Comparison of ENCODE assay signal across 8 mouse cellular contexts in genomic region chr6:35379890-35380289, GRCm38 (mm10). TPM values are rescaled to one million over a fixed set of nuclear protein-coding genes. Genes with fewer than 3 reads are reported as not detected.
DNase-seq lines count a peak whose midpoint lies in the region; ATAC-seq and TF ChIP-seq lines count a peak whose summit lies in the region.

No protein-coding gene starts in this region.

- WGBS in cerebellum, adult 2 months = 12% methylated on average over 8 of the region's 8 CpGs
- WGBS in forebrain, postnatal 0 days = 13% methylated on average over 8 of the region's 8 CpGs
- WGBS in lung, adult 2 months = 10% methylated on average over 8 of the region's 8 CpGs

- H3K9me3 ChIP-seq in forebrain, postnatal 0 days (ENCODE audit: low read length) = no peaks in the 10 kb centered on the region

- H3K4me2 ChIP-seq in forebrain, postnatal 0 days (ENCODE audit: low read depth) = no peak overlapping the region

- no peak overlapping the region for H3K27ac ChIP-seq in cerebellum, adult 2 months (ENCODE audit: insufficient read depth, low read length)
- no peak overlapping the region; the same call in 1 of the 2 replicates for H3K27ac ChIP-seq in forebrain, postnatal 0 days (ENCODE audit: low read depth, low read length)
- H3K27ac ChIP-seq in layer of hippocampus, adult 2 months = no peak overlapping the region

- H3K9ac ChIP-seq in forebrain, postnatal 0 days = no peak overlapping the region

- no peak overlapping the region for H3K4me3 ChIP-seq in cerebellum, adult 2 months (replicated peaks; ENCODE audit: insufficient read depth, low read depth, low read length)
- H3K4me3 ChIP-seq in forebrain, postnatal 0 days (ENCODE audit: low read depth, low read length) = no peak overlapping the region
- H3K4me3 ChIP-seq in layer of hippocampus, adult 2 months = 0 out of 2 replicates have a peak overlapping the region, but pooled peaks have one; percentile 4
- H3K4me3 ChIP-seq in lung, adult 2 months (replicated peaks; ENCODE audit: extremely low read depth, low read depth, low read length) = no peak overlapping the region

- no peaks in the 10 kb centered on the region for H3K27me3 ChIP-seq in cerebellum, adult 2 months (ENCODE audit: control insufficient read depth, insufficient read depth, low read length)
- H3K27me3 ChIP-seq in forebrain, postnatal 0 days (ENCODE audit: insufficient read depth, low read length) = no peaks in the 10 kb centered on the region

- peak; percentile 88 for TF ChIP-seq CTCF in cerebellum, adult 2 months (IDR thresholded peaks at IDR 0.05; ENCODE audit: borderline replicate concordance, insufficient read depth, low read depth, low read length)
- TF ChIP-seq CTCF in forebrain, postnatal 0 days (IDR thresholded peaks at IDR 0.05; ENCODE audit: low read depth) = peak; percentile 82
- TF ChIP-seq CTCF in layer of hippocampus, adult 2 months (conservative IDR thresholded peaks at IDR 0.05) = peak; percentile 94
- TF ChIP-seq CTCF in lung, adult 2 months (IDR thresholded peaks at IDR 0.05; ENCODE audit: insufficient read depth, low read length) = peak; percentile 90

- no peaks in the 10 kb centered on the region for H3K4me1 ChIP-seq in cerebellum, adult 2 months (ENCODE audit: control insufficient read depth, insufficient read depth, low read length)
- H3K4me1 ChIP-seq in forebrain, postnatal 0 days (ENCODE audit: insufficient read depth) = no peaks in the 10 kb centered on the region
- no peaks in the 10 kb centered on the region; the same call in 1 of the 2 replicates for H3K4me1 ChIP-seq in lung, adult 2 months (ENCODE audit: control insufficient read depth, insufficient read depth, low read length)

- no peaks in the 10 kb centered on the region for H3K36me3 ChIP-seq in forebrain, postnatal 0 days (ENCODE audit: insufficient read depth)

- peak; percentile 58 for DNase-seq in MN1 (ENCODE audit: low spot score)
- DNase-seq in cerebellum, adult 2 months = peak; percentile 59 to 68
- DNase-seq in forebrain, postnatal 0 days = peak; percentile 56
- DNase-seq in heart, postnatal 4 days = peak; percentile 85
- DNase-seq in layer of hippocampus, adult 2 months (ENCODE audit: low spot score in 2 of 2) = peak; percentile 54 to 76
- peak; percentile 66 for DNase-seq in lung, adult 2 months
- DNase-seq in ovary, postnatal 36 days (ENCODE audit: low spot score) = peak; percentile 81
- DNase-seq in thymus, postnatal 25 days = peak; percentile 76

- TF ChIP-seq POLR2A in cerebellum, adult 2 months (IDR thresholded peaks at IDR 0.05; ENCODE audit: borderline replicate concordance, insufficient read depth, low read length) = no peak
- no peak for TF ChIP-seq POLR2A in lung, adult 2 months (IDR thresholded peaks at IDR 0.05; ENCODE audit: borderline replicate concordance, extremely low read depth, low read depth, low read length)

- peak; percentile 57 for ATAC-seq in forebrain, postnatal 0 days

RNA-seq across cellular contexts. Expression of gene Fam180a, which starts 53.9 kb away (rescaled TPM):
- polyA plus RNA-seq in cerebellum, adult 2 months (2012; rRNA removed) = 0.74 and 0.93 TPM in 2 replicates
- total RNA-seq in forebrain, postnatal 0 days (2014; rRNA removed) = 0.86 and 2.4 TPM in 2 replicates
- polyA plus RNA-seq in forebrain, postnatal 0 days (2015; fragmentation: Nextera tagmentation; extraction: Ambion mirVana) = 3.0 and 4.7 TPM in 2 replicates
- under 1 TPM; 0.43 TPM for total RNA-seq in heart, postnatal 4 days (2021)
- under 1 TPM; 0.38 to 0.44 TPM for total RNA-seq in layer of hippocampus, adult 2 months (2021)
- polyA plus RNA-seq in lung, adult 2 months (2012; rRNA removed) = 0.59 and 1.5 TPM in 2 replicates
